Mouse (Mus musculus): ENCODE data around the gene Lax1.
"Not testable (repeated sequence)": the region's sequence is repeated elsewhere in the genome, so short reads cannot be mapped to it uniquely, and the experiment has no call there.

The Lax1 gene

DNA sequence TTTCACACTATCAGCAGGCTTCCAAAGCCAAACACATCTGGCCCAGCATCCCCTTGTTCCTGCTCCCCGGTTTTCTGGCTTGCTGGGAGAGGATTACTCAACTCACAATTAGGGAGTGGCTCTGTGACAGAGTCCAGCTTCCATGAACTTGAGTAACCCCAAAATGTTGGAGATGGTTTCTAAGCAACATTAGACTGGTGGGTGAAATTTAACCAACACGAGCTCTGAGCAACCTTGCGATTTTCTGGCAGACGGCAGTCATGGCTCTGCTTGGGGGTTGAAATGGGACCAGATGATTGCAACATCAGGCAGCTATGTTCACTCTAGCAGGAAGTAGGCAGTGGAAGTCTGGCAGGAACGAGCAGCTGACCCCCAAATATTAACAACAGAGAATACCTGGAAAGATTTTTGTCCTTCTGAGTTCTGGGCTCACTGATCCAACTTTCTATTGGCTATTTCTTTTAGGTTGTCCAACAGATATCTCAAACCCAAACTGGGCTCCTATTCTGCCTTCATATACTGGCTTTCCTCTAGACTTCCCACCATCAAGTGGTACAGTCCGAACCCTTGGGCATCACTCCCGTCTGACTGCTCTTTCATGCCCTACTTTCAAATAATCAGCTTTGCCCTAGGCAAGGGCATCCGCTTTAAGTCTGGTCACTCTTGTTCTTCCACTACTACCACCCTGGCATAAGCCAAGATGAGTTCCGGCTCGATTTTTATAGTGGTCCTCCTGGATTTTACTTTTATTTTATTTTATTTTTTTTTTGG lies 4.0 kb downstream of the Lax1 start:
- no peak for DNase-seq

DNA sequence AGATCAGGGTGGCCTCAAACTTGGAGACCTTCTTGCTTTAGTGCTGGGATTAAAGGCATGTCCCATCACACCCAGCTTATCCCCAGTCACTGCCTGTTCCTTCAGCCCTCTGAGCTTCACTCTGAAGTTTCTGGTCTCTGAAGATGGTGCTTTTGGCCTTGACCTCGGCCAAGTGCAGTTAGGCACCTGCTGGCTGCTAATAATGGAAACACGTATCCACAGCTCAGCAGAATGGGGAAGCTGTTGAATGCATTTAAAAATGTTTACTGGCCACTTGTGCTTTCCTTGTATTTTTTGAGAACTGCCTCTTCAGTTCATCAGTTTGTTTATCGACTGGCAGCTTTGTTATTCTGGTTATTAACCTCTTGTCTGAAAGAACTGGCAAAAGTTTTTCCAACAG lies 18.1 kb downstream of the Lax1 start:
- no peak for DNase-seq

DNA sequence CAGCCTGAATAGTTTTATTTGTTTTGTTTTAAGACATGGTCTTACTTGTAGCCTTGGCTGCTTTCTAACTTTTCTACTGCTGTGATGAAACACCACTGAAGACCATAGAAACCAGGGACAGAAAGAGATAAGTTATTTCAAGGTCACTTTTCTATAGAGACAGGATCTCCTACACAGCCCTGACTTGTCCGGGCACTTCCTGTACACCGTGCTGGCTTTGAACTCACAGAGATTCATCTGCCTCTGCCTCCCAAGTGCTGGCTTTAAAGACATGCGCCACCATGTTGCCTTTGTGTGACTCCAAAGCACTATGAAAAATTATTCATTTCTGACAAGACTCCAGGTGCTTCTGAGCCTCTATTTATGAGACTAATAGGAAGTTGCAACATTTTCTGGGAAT lies 18.6 kb downstream of the Lax1 start:
- DNase-seq, result no peak

DNA sequence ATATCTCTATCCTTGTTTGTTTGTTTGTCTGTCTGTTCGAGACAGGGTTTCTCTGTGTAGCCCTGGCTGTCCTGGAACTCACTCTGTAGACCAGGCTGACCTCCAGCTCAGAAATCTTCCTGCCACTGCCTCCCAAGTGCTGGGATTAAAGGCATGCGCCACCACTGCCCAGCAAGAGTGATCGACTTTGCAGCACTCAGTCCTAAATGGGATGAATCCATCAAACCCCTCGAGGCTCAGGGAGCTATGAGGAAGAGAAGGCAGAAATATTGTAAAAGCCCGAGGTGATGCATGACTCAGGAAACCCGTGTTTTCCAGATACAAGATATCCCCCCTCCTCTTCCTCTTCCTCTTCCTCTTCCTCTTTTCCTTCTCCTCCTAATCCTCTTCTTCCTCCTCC lies 19.1 kb downstream of the Lax1 start:
- no peak for DNase-seq

DNA sequence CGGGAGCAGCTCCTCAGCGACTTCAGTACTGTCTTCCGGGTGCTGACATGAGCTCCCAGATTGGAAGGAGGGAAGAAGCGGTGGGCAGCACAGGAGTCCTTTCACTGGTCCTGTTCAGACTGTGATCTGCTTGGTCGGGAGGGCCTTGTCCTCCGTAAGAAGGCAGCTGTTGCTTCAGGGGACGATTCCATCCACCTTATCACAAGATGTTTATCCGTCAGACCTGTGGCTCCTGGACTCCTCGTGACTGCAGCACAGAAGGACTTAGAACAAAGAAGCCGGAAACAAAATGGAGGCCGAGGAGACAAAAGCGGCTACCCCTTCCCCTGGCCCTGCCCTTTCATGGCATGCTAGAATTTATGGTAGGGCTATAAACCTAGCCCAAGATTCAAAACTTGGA lies 19.7 kb downstream of the Lax1 start:
- no peak for DNase-seq

DNA sequence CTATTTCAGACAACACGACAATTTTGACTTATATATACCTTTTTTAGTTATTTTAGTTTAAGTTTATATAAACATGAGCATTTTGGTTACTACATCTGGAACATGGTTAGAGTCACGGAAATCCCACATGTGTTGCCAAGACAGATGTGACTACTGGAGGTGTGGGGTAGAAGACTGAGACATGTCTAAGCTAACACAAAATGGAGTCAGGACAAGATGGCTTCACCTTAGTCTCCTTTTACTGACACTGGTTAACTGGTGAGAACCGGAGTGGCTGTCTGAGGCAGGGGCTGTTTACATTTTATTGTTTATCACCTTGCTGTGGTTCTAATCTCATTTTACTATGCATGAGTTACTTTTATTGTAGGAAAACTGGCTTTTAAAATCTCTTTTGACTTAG lies 21.3 kb downstream of the Lax1 start:
- DNase-seq, result no peak

DNA sequence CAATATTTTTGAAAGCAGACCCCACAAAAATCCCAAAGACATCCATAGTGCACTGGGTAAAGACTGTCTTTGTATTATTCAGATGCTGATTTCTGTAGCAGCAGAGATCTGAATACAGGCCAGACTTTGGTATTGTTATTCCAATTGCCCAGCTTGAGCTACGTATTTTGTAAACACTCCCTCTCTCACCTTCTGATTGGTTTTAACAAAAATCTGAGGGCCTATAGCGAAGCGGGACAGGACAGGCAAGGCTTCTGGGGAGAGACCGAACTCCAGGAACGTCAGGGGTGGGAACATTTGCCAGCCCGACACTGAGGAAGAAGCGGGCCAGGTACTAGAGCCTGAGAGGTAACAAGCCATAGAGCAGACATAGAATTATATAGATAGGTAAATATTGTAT lies 22.2 kb downstream of the Lax1 start:
- DNase-seq, result no peak

DNA sequence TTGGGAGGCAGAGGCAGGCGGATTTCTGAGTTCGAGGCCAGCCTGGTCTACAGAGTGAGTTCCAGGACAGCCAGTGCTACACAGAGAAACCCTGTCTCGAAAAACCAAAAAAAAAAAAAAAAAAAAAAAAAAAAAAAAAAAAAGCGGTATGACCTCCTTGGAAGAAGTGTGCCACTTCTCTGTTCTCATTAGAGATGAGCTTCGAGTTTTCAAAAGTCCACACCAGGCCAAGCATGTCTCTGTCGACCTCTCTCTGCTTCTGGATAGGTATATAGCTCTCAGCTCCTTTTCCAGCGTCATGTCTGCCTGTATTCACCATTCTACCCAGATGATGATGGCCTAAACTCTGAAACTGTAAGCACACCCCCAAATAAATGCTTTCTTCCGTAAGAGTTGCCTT lies 24.2 kb downstream of the Lax1 start:
- not testable (repeated sequence) for DNase-seq

DNA sequence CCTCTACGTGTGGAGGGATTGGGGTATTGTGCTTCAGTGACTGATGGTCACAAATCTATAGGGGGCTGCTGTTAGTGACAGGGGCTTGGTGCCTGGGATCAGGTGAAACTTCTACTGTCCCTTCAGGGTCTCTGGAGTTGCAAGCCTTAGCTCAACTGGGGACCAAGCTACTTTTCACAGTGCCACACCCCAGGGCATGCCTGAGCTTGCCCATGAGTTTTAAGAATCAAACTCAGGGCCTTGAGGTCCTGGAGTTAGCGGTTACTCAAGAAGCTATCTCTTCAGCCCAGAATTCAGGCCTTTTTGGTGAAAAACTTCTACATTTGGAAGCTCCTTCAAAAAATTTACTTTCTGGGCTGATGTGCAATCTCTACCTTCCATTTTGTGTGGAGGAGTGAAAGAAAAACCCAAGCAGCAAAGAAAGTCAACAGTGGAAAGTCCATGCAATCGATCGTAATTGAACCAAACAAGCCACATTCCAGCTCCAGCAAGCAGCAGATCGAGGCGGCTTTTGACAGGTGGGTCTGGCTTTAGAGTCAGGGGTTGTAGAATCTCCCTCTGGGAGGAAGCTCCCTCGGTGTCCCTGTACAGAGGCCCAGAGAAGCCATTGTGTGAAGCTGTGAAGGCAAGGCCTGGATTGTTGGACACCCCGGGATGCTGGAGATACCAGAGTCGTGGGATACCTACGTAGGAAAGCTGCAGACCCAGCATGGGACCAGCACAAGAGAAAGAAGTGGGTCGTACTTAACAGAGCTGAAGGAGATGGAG lies 25.5 kb downstream of the Lax1 start:
- no peak for DNase-seq

DNA sequence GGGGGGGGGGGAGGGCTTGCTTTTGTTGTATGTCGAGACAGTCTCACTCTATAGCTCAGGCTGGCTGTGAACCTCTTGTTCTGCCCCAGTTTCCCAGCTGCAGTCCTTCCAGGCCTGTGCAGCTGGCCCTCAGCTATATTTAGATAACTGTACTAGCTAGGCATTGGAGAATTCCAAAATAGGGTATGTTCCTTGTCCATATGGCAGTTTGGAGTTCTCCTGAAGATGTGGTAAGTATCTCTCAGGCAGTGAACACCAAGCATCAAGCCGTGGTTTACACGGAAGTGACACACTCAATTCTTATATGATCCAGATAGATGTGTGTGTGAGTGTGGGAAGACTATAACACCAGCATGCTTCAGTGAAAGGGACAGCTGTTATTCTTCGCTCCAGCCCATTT lies 26.5 kb downstream of the Lax1 start:
- DNase-seq, result no peak

DNA sequence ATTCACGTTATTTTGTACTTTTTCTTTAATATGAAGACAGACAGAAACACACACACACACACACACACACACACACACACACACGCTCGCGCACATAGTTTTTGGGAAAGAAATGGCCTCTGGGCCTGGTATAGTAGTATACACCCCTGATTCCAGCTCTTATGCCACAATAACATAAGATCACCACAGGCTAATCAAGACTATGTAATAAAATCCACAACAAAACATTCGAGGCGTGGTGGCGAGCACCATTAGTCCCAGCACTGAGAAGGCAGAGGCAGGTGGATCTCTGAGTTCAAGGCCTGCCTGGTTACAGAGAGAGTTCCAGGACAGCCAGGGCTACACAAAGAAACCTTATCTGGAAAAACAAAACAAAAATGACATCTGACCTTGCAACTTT lies 27.0 kb downstream of the Lax1 start:
- no peak for DNase-seq

DNA sequence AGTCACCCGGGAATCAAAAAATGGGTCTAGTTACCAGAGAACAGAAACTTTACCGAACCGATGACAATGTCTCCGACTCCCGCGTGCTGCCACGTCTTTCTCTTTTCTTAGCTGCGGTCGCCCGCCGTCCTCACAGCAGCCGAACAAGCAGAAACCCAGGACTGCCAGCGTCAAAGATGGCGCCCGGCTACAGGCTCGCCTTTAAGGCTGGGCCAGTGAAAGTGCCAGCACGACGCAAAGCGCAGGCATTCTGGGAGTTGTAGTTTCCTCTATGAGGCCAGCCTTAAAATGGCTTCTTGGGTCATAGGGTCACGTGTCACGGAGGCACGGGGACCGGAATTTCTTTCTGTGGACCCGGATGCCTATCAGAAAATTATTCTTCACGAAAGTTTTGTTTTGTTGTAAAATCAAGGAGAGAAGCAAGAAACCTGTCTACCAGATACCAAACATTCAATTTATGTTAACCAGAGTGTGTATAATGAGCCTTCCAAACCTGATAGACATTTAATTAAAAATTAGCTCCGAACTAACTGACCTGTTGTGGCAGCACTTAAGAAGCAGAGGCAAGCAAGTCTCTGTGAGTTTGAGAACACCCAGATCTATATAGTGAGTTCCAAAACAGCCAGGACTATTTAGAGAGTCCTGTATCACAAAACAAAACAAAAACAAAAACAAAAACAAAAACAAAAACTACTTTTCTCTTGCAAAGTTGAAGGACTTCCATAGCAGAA lies 28.5 kb downstream of the Lax1 start, which contains the start of gene Gm38394:
TSS of gene Gm38394 (minus strand) at position 116 of the 731 bp plus-strand sequence.
- peak; percentile 92 for DNase-seq

DNA sequence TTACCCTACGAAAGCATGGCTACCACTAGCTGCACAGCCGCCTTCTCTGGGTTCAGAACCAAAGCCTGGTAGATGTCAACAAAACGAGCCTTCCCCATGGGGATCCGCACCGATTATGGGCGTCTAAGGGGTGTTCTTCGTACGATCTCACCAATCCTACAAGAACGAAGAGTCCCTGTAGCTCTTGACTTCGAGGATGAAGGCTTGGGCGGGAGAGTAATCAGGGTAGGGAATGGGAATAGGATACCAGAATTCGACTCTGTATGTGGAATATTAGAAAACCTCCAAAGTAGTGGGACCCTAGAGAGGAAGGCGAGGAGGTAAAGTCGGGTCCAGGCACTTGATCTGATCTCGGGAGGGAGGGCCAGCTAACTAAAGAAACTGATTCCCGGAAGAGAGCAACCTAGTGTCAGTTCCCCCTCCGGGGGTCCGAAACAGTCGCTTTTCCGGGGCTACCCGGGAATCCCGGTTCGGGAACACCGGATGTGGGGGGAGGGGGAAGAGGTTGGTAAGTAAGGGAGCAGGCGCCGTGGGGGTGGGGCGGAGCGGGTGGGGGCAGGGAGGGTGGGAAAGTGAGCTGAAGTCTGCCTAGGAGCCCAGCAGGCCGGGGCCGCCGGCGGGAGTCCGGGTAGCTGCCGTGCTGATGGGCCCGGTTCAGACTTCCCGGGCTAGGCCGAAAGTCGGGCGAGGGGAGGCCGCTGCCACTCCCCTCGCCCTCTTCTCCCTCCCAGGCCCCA lies 29.3 kb downstream of the Lax1 start, which contains the start of gene Zbed6:
TSS of gene Zbed6 (minus strand) at position 420 of the 737 bp plus-strand sequence.
- DNase-seq, result peak; percentile 77

DNA sequence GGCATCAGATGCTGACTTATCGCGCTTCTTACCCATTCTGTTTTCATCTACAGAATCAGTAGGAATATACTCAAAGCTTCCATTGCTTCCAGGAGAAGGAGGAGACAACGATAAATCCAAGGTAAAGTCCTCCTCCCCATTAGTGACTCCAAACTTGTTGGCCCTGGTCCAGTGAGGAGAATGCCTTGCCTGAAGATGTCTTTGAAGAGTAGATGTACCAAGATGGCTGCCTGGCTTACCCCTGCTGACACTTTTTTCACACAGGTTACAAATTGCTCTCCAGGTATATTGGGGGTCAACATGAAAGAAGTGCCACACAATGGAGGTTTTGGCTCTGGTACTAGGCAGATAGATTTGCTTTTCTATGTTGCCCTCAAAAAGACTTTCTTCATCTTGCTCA lies 31.0 kb downstream of the Lax1 start:
- DNase-seq, result no peak

DNA sequence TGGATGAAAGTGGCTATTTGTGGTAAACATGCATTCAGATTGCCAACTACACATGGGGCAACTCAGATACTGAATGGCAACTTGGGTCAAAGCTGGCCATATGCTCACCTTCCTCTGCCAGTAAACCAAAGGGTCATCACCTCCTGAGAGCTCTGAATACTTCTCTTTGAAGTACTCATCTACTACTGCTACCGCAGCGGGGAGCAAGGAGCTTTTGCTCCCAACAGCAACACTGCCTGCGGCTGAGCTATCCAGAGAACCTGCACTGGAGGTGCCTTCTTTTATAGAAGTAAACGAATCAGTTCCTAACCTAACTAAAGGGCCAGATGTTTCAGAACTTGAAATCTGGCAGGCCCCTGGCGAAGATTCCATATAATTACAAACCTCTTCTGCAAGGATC lies 33.1 kb downstream of the Lax1 start:
- no peak for DNase-seq

DNA sequence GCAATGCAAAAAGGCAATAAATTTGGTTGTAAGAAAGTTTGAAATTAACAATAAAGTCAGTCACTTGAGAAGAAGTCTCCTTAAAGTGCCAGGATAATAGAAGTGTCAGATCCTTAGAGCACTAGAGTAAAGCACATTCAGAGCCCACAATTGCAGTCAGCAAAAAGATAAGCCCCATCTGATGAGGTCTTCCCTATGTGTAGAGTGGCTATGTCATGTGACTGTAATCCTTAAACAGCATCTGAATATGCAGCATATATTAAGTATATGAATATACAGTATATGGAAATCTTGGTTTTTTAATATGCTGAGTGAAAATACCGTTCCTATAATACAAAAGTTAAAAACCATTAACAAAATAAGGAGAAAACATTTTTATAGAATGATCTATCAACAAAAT lies 36.9 kb downstream of the Lax1 start:
- DNase-seq, result no peak

DNA sequence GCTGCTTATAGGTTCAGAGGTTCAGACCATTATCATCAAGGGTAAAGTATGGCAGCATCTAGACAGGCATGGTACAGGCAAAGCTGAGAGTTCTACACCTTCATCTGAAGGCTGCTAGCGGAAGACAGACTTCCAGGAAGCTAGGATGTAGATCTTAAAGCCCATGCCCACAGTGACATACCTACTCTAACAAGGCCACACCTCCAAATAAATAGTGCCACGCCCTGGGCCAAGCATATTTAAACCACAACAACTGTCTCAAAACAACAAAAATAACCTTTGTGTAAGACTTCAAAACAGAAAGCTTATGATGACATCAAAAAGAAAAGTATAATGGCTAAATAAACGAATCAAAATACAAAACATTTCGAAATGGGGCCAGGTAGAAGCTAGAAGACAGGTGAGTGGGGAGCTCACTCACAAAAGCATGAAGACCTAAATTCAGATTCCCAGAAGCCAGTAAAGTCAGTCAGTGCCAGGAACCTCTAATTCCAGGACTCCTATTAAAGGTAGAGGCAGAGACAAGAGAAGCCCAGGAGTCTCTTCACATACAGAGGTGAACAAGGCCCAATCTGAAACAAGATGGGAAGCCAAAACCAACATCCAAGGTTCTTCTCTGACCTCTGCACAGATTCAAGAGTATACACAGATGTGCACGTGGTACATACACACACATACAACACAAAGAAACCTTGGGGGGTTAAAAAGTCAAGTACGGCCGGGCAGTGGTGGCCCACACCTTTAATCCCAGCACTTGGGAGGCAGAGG lies 39.4 kb downstream of the Lax1 start:
- no peak for DNase-seq

DNA sequence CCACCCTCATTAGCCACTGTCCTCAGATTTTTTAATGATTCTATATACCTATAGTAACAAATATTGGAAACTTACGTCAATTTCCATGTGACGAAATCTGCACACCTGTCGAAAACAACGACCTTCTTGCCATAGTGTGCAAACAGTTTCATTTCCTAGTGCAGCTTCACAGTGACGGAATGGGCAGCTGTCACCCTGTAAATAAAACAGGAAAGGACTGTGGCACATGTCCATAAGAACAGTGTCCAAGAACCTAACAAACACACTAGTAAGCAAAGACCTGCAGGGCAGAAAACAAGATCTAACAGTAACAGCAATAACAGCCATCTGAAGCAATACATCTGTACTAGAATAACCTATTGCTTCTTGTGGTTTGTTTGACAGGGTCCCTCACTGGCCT lies 44.3 kb downstream of the Lax1 start:
- DNase-seq, result no peak

DNA sequence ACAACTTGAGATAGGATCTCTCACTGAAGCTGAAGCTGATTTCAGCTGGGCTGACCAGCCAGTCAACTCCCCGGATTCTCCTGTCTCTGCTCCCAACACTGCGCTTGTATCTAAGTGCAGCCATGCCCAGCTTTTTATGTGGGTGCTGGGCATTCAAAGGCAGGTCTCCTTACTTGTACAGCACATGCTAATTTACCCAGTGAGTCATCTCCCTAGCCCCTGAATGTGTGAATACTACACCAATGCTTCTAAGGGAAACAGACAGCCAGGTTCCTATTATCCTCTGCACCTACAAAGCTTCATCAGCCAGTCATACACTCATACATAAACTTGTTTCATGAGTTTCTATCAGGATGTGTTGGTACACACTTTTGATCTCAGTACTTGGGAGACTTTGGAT lies 48.7 kb downstream of the Lax1 start:
- no peak for DNase-seq

DNA sequence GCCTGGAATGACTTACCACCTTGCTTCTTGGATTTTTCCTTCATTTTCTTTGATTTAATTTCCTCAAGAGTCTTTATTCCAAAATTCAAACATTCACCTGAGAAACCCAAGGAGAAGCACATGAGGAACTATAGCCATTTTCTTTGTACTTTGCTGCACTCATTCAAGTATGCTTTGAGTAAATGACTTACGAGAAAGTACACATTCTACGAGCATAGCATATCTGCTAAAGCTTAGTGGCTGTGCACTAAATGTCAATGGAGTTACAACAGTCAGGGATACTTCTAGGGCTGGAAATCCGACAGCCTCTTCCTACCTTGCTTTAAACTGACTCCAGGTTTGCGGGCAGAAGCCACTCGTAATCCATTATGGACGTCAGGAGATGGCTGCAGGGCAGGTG lies 51.4 kb downstream of the Lax1 start:
- no peak for DNase-seq

DNA sequence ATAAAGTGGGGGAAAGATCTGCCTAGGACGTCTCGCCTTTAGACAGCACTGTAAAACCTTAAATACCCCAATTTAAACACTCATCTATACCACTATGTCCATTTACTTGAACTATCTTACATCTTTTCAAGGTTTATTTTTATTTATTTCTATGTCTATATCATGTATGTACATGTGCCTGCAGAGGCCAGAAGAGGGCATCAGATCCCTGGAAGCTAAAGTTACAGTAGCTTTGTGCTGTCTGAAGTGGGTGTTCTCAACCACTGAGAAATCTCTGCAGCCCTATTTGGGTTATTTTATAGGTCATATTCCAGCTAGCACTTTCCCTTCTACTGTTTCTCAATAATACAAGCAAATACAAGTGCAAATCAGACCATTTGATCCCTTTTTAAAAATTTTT lies 57.7 kb downstream of the Lax1 start:
- peak; percentile 10 for DNase-seq
